Mouse (Mus musculus): ENCODE measurements around the gene Rtcb. TPM values are rescaled to one million over a fixed set of nuclear protein-coding genes. Genes with fewer than 3 reads are reported as not detected.

Gene Rtcb
- 215 and 219 TPM in 2 replicates for polyA plus RNA-seq (2016; fragmentation: Nextera tagmentation; extraction: Ambion mirVana)

DNA sequence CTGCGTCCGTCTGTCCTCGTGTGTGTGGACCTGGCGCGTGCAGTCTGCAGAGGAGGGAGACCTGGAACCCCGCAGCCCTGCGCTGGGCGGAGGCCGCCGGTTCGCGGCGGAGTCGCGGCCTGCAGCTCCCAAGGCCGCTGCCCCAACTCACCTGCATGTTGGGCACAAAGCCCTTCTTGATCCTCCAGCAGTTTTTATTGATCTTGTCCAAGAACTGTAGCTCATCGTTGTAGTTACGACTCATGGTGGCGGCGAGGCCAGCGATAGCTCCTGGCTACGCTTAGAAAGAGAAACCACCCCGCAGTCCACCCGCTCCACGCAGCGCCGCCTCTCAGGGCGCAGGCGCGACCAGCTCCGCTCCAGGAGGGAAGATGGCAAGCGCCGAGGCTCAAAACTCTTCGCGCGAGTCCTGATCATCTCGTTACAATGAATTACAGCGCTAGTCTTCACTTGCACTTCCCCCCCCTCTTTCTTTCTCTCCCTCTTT lies at the start of gene Rtcb:
Rtcb (minus strand) TSS at position 360 of the 487 bp plus-strand sequence.
- Histone ChIP-seq H3K27me3 (no peaks in the 10 kb centered on the region), H3K9me3 (no peaks in the 10 kb centered on the region), H3K4me3 (peak within 1 kb of the TSS; percentile 89), H3K4me2 (replicated peaks) (peak within 1 kb of the TSS; percentile 81), H3K9ac (peak within 1 kb of the TSS; percentile 88), H3K4me1 (0 out of 2 replicates have a peak, but pooled peaks cover 4% of the 10 kb centered on the region), H3K36me3 (peaks cover 23% of the 10 kb centered on the region), H3K27ac (peak within 1 kb of the TSS; percentile 84)
- ATAC-seq (ENCODE audit: insufficient number of reproducible peaks, insufficient read depth, low FRiP score, low TSS enrichment), result peak; percentile 87
- WGBS, result 1% methylated on average over 38 of the region's 38 CpGs

DNA sequence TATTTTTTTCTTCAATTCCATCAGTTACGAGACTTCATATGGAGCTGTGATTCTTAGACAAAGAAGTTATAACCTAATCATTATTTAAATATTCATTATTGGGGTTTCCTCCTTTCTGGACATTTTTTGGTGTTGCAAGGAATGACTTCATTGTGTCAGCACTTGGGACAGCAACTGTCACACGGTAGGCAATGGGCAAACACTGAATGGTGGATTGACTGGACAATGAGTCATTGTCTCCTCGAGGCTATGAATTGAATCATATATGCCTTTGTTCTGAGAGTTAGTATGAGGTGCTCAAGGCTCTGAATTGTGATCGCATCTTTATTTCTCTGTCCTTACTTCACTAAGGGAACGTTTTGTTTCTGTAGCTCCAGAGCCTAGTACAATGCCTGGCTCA lies 48.8 kb upstream of the Rtcb start:
- H3K9me3 ChIP-seq, result no peaks in the 10 kb centered on the region
- WGBS, result 76% methylated on average over 5 of the region's 5 CpGs
- ATAC-seq (ENCODE audit: insufficient number of reproducible peaks, insufficient read depth, low FRiP score, low TSS enrichment), result no peak

DNA sequence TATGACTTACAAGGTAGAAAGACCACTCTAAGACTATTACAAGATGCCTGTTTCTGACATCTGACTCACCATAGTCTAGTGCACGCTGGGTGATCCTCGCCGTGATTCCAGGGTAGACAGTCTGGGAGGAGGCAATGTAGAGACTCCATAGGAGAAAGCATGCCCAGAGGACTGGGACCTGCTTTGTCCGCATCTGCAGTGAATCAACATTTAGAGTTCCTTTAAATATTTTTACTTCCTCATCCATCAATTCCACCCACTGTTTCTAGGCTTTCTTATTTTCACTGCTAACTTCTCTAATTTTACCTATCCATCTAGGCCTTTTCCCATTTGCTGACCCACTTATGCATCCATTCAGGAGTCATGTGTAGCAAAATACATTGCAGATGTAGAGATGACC lies 42.8 kb upstream of the Rtcb start:
- Histone ChIP-seq H3K27me3 (no peaks in the 10 kb centered on the region), H3K27ac (no peak overlapping the region), H3K9ac (no peak overlapping the region), H3K4me1 (no peaks in the 10 kb centered on the region), H3K4me3 (no peak overlapping the region), H3K9me3 (no peaks in the 10 kb centered on the region), H3K4me2 (replicated peaks) (no peak overlapping the region), H3K36me3 (no peaks in the 10 kb centered on the region)
- ATAC-seq (ENCODE audit: insufficient number of reproducible peaks, insufficient read depth, low FRiP score, low TSS enrichment), result no peak
- 92% methylated on average over 4 of the region's 4 CpGs for WGBS

More for the DNA sequence above, 48.8 kb upstream of the Rtcb start:
- Histone ChIP-seq H3K4me3 (no peak overlapping the region), H3K36me3 (no peaks in the 10 kb centered on the region), H3K4me2 (replicated peaks) (no peak overlapping the region), H3K27me3 (no peaks in the 10 kb centered on the region), H3K9ac (no peak overlapping the region), H3K27ac (no peak overlapping the region), H3K4me1 (no peaks in the 10 kb centered on the region)

DNA sequence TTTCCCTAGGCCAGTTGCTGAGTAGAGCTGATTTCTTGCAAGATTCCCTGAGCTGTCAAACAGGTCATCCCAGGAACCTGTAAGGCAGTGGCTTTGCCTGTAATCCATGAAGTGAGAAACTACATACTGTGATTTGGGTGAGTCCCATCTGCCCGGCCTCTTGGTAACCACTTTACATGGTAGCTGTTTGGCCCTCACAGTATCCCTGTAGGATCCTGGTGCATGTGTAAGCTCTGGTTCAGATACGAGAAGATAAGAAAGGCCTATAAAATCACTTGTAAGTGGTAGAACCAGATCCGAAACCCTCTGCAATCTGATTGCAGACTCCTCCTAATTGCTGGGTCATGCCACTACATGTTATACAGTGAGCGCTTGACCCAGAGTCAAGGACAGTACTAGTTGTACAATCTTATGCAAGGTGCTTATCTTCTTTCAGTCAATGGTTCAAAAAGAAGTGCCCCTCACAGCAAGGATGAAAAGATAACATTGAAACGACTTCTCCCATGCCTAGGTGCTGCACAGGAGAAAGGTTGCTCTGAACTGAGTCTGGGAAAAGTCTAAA lies 37.0 kb upstream of the Rtcb start:
- no peak overlapping the region for H3K9ac ChIP-seq
- H3K27me3 ChIP-seq, result no peaks in the 10 kb centered on the region
- H3K9me3 ChIP-seq, result no peaks in the 10 kb centered on the region
- H3K4me2 ChIP-seq (replicated peaks), result no peak overlapping the region
- ATAC-seq (ENCODE audit: insufficient number of reproducible peaks, insufficient read depth, low FRiP score, low TSS enrichment), result no peak
- H3K4me3 ChIP-seq, result no peak overlapping the region
- no peak overlapping the region for H3K27ac ChIP-seq
- WGBS, result 78% methylated on average over 5 of the region's 5 CpGs
- no peaks in the 10 kb centered on the region for H3K36me3 ChIP-seq
- no peaks in the 10 kb centered on the region for H3K4me1 ChIP-seq

DNA sequence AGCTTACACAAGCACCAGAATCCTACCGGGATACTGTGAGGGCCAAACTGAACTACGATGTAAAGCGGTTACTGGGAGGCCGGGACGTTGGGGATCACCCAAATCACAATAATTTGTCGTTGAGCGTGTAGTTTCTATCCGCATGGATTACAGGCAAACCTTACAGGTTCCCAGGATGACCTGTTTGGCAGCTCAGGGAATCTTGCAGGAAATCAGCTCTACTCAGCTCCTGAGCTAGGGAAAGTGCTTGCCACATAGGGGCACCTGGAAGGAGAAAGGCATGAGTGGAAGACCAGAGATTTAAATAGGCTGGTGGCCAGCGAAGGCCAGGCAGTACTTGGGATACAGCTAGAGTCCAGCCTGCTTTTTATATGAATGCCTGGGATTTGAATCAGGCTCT lies 36.2 kb upstream of the Rtcb start:
- Histone ChIP-seq H3K4me3 (no peak overlapping the region), H3K4me1 (no peaks in the 10 kb centered on the region), H3K9me3 (no peaks in the 10 kb centered on the region), H3K27me3 (no peaks in the 10 kb centered on the region), H3K4me2 (replicated peaks) (no peak overlapping the region), H3K9ac (no peak overlapping the region), H3K27ac (no peak overlapping the region), H3K36me3 (no peaks in the 10 kb centered on the region)
- ATAC-seq (ENCODE audit: insufficient number of reproducible peaks, insufficient read depth, low FRiP score, low TSS enrichment), result no peak
- 84% methylated on average over 9 of the region's 9 CpGs for WGBS

- no peaks in the 10 kb centered on the region for H3K9me3 ChIP-seq
- no peak overlapping the region for H3K4me3 ChIP-seq
- no peak overlapping the region for H3K9ac ChIP-seq
- H3K27me3 ChIP-seq, result no peaks in the 10 kb centered on the region
- no peak overlapping the region for H3K4me2 ChIP-seq (replicated peaks)
- H3K36me3 ChIP-seq, result no peaks in the 10 kb centered on the region
- WGBS, result 90% methylated on average over 4 of the region's 4 CpGs
- H3K27ac ChIP-seq, result no peak overlapping the region
- ATAC-seq (ENCODE audit: insufficient number of reproducible peaks, insufficient read depth, low FRiP score, low TSS enrichment), result no peak
- H3K4me1 ChIP-seq, result no peaks in the 10 kb centered on the region
Observed at GRCm38 (mm10) chr10:85992412-85992811, 34.8 kb upstream of the Rtcb start.

GRCm38 (mm10) chr10:85989412-85990115 lies 31.9 kb upstream of the Rtcb start:
- no peak overlapping the region for H3K4me3 ChIP-seq
- H3K9ac ChIP-seq, result no peak overlapping the region
- no peaks in the 10 kb centered on the region for H3K4me1 ChIP-seq
- no peaks in the 10 kb centered on the region for H3K9me3 ChIP-seq
- no peaks in the 10 kb centered on the region for H3K36me3 ChIP-seq
- H3K4me2 ChIP-seq (replicated peaks), result no peak overlapping the region
- no peak for ATAC-seq (ENCODE audit: insufficient number of reproducible peaks, insufficient read depth, low FRiP score, low TSS enrichment)
- WGBS, result 79% methylated on average over 6 of the region's 6 CpGs
- no peaks in the 10 kb centered on the region for H3K27me3 ChIP-seq
- H3K27ac ChIP-seq, result no peak overlapping the region

GRCm38 (mm10) chr10:85972915-85973314 lies 15.3 kb upstream of the Rtcb start:
- WGBS, result 85% methylated on average over 4 of the region's 4 CpGs

GRCm38 (mm10) chr10:85971826-85972225 lies 14.2 kb upstream of the Rtcb start:
- Histone ChIP-seq H3K4me1 (no peaks in the 10 kb centered on the region), H3K27me3 (no peaks in the 10 kb centered on the region)

More at GRCm38 (mm10) chr10:85972915-85973314, 15.3 kb upstream of the Rtcb start:
- H3K27ac ChIP-seq, result no peak overlapping the region
- H3K4me2 ChIP-seq (replicated peaks), result no peak overlapping the region
- H3K27me3 ChIP-seq, result no peaks in the 10 kb centered on the region
- H3K9ac ChIP-seq, result no peak overlapping the region
- H3K4me1 ChIP-seq, result no peaks in the 10 kb centered on the region
- H3K4me3 ChIP-seq, result no peak overlapping the region
- no peaks in the 10 kb centered on the region for H3K36me3 ChIP-seq
- no peak for ATAC-seq (ENCODE audit: insufficient number of reproducible peaks, insufficient read depth, low FRiP score, low TSS enrichment)
- H3K9me3 ChIP-seq, result no peaks in the 10 kb centered on the region

GRCm38 (mm10) chr10:85969894-85970620 lies 12.4 kb upstream of the Rtcb start:
- H3K27me3 ChIP-seq, result no peaks in the 10 kb centered on the region
- no peaks in the 10 kb centered on the region for H3K9me3 ChIP-seq
- no peak overlapping the region for H3K4me3 ChIP-seq
- no peaks in the 10 kb centered on the region for H3K4me1 ChIP-seq
- no peak overlapping the region for H3K4me2 ChIP-seq (replicated peaks)
- no peaks in the 10 kb centered on the region for H3K36me3 ChIP-seq
- 56% methylated on average over 8 of the region's 8 CpGs for WGBS
- no peak for ATAC-seq (ENCODE audit: insufficient number of reproducible peaks, insufficient read depth, low FRiP score, low TSS enrichment)
- H3K9ac ChIP-seq, result no peak overlapping the region
- H3K27ac ChIP-seq, result no peak overlapping the region

More at GRCm38 (mm10) chr10:85971826-85972225, 14.2 kb upstream of the Rtcb start:
- H3K9ac ChIP-seq, result no peak overlapping the region
- H3K27ac ChIP-seq, result no peak overlapping the region
- no peaks in the 10 kb centered on the region for H3K36me3 ChIP-seq
- ATAC-seq (ENCODE audit: insufficient number of reproducible peaks, insufficient read depth, low FRiP score, low TSS enrichment), result no peak
- no peak overlapping the region for H3K4me2 ChIP-seq (replicated peaks)
- H3K9me3 ChIP-seq, result no peaks in the 10 kb centered on the region
- H3K4me3 ChIP-seq, result no peak overlapping the region
- WGBS, result 84% methylated on average over 9 of the region's 9 CpGs

GRCm38 (mm10) chr10:85968731-85969130 lies 11.1 kb upstream of the Rtcb start:
- ATAC-seq (ENCODE audit: insufficient number of reproducible peaks, insufficient read depth, low FRiP score, low TSS enrichment), result no peak
- Histone ChIP-seq H3K27ac (no peak overlapping the region), H3K9me3 (no peaks in the 10 kb centered on the region), H3K4me2 (replicated peaks) (no peak overlapping the region), H3K9ac (no peak overlapping the region), H3K4me1 (no peaks in the 10 kb centered on the region), H3K27me3 (no peaks in the 10 kb centered on the region), H3K4me3 (no peak overlapping the region), H3K36me3 (no peaks in the 10 kb centered on the region)
- WGBS, result 43% methylated on average over 2 of the region's 2 CpGs
